Mouse (Mus musculus) lung, adult 2 months (tissue): ENCODE measurements at regions not wholly inside any gene's neighbourhood (a gene's known extent, or its start where the extent isn't known, plus 50 kb on each side); places are given as distances from the start of the nearest gene placed in this dataset.

Experiments
- CTCF ChIP-seq: fragments of 200-500 bp; IDR thresholded peaks from 2 replicates; pipeline ENCODE4 v1.5.1; 2011; ENCODE audit warnings: mild to moderate bottlenecking, low read length, control low read depth; ENCODE audit not compliant: insufficient read depth
- POLR2A ChIP-seq: fragments of 200-500 bp; IDR thresholded peaks from 2 replicates; pipeline ENCODE4 v1.6.1; 2011; ENCODE audit warnings: low read depth, mild to moderate bottlenecking, control low read depth, low read length, borderline replicate concordance; ENCODE audit errors: extremely low read depth

DNA sequence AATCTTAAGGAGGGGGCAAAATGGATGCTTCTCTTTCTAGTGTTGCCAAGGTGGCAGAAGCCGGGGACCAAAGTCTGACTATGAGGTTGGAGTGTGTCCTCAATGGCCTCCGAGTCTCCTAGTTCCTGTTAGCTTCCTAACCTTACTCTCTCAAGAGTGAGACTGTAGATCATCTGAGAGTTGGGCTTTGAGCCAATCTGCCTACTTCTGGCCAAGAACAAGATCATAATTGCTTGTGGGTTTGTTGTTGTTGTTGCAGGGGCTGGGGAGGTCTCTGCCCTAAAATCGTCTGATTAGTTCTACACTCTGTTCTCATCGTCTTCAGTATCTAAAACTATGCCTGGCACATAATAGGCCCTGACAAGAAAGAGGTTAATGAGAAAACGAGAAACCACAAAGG lies 110.8 kb upstream of the Syt6 start:
- TF ChIP-seq POLR2A = no peak
- no peak for TF ChIP-seq CTCF
